Mouse (Mus musculus): ENCODE measurements at regions not wholly inside any gene's neighbourhood (a gene's known extent, or its start where the extent isn't known, plus 50 kb on each side); places are given as distances from the start of the nearest gene placed in this dataset.
"Not testable (repeated sequence)": the region's sequence is repeated elsewhere in the genome, so short reads cannot be mapped to it uniquely, and the experiment has no call there.

- no peak for DNase-seq (ENCODE audit: low spot score in 2 of 2)
Measured at GRCm38 (mm10) chr17:79977154-79977571, 81.2 kb upstream of the Atl2 start.

- no peak for DNase-seq (ENCODE audit: low spot score in 2 of 2)
Measured at GRCm38 (mm10) chr17:79976518-79977100, 80.7 kb upstream of the Atl2 start.

GRCm38 (mm10) chr17:79975997-79976443 is 80.1 kb upstream of the Atl2 start:
- DNase-seq (ENCODE audit: low spot score in 2 of 2), result no peak

- DNase-seq (ENCODE audit: low spot score in 2 of 2), result not testable (repeated sequence)
Measured at GRCm38 (mm10) chr17:79975150-79975757, 79.3 kb upstream of the Atl2 start.

- no peak for DNase-seq (ENCODE audit: low spot score in 2 of 2)
Measured at GRCm38 (mm10) chr17:79971721-79972336, 75.9 kb upstream of the Atl2 start.

- no peak for DNase-seq (ENCODE audit: low spot score in 2 of 2)
Measured at GRCm38 (mm10) chr17:79969500-79969972, 73.6 kb upstream of the Atl2 start.

- DNase-seq (ENCODE audit: low spot score in 2 of 2), result no peak
Measured at GRCm38 (mm10) chr17:79968819-79969218, 72.9 kb upstream of the Atl2 start.

GRCm38 (mm10) chr17:79966981-79967380 is 71.1 kb upstream of the Atl2 start:
- no peak for DNase-seq (ENCODE audit: low spot score in 2 of 2)

GRCm38 (mm10) chr17:79965625-79966024 is 69.7 kb upstream of the Atl2 start:
- no peak for DNase-seq (ENCODE audit: low spot score in 2 of 2)

GRCm38 (mm10) chr17:79964850-79965249 is 68.9 kb upstream of the Atl2 start:
- DNase-seq (ENCODE audit: low spot score in 2 of 2), result no peak

- DNase-seq (ENCODE audit: low spot score in 2 of 2), result no peak
Measured at GRCm38 (mm10) chr17:79963330-79963729, 67.4 kb upstream of the Atl2 start.

- no peak for DNase-seq (ENCODE audit: low spot score in 2 of 2)
Measured at GRCm38 (mm10) chr17:79961391-79961790, 65.5 kb upstream of the Atl2 start.

GRCm38 (mm10) chr17:79960688-79961087 is 64.8 kb upstream of the Atl2 start:
- DNase-seq (ENCODE audit: low spot score in 2 of 2), result no peak

GRCm38 (mm10) chr17:79955267-79955666 is 59.3 kb upstream of the Atl2 start:
- no peak for DNase-seq (ENCODE audit: low spot score in 2 of 2)

- no peak for DNase-seq (ENCODE audit: low spot score in 2 of 2)
Measured at GRCm38 (mm10) chr17:79954624-79955244, 58.8 kb upstream of the Atl2 start.

GRCm38 (mm10) chr17:79948591-79949475 is 52.9 kb upstream of the Atl2 start:
- peak; percentile 12 to 38 for DNase-seq (ENCODE audit: low spot score in 2 of 2)
